Mouse (Mus musculus) gastrocnemius, postnatal 10 days (tissue): ENCODE measurements at regions not wholly inside any gene's neighbourhood (a gene's known extent, or its start where the extent isn't known, plus 50 kb on each side); places are given as distances from the start of the nearest gene placed in this dataset.

Source experiments
- DNase-seq: peaks from one replicate; pipeline ENCODE4 v3.0.0; 2021; ENCODE audit warnings: mixed read lengths

- no peak for DNase-seq
Measured at GRCm38 (mm10) chr10:92483592-92483991, 238.6 kb downstream of the Nedd1 start.

- no peak for DNase-seq
Measured at GRCm38 (mm10) chr10:92473282-92473681, 248.9 kb downstream of the Nedd1 start.

GRCm38 (mm10) chr10:92471111-92471510 is 251.1 kb downstream of the Nedd1 start:
- DNase-seq = no peak

- no peak for DNase-seq
Measured at GRCm38 (mm10) chr10:92455195-92455594, 267.0 kb downstream of the Nedd1 start.

- DNase-seq = no peak
Measured at GRCm38 (mm10) chr10:92453550-92453949, 268.7 kb downstream of the Nedd1 start.

GRCm38 (mm10) chr10:92445957-92446356 is 276.3 kb downstream of the Nedd1 start:
- DNase-seq = no peak

- no peak for DNase-seq
Measured at GRCm38 (mm10) chr10:92438621-92439394, 283.4 kb downstream of the Nedd1 start.

GRCm38 (mm10) chr10:92429256-92429655 is 293.0 kb downstream of the Nedd1 start:
- no peak for DNase-seq

GRCm38 (mm10) chr10:92428026-92428425 is 294.2 kb downstream of the Nedd1 start:
- no peak for DNase-seq

- DNase-seq = no peak
Measured at GRCm38 (mm10) chr10:92426443-92426842, 295.8 kb downstream of the Nedd1 start.

- no peak for DNase-seq
Measured at GRCm38 (mm10) chr10:92412737-92413136, 309.5 kb downstream of the Nedd1 start.

GRCm38 (mm10) chr10:92410813-92411325 is 311.4 kb downstream of the Nedd1 start:
- no peak for DNase-seq

GRCm38 (mm10) chr10:92404697-92405293 is 317.4 kb downstream of the Nedd1 start:
- no peak for DNase-seq

- DNase-seq = no peak
Measured at GRCm38 (mm10) chr10:92400587-92401090, 321.6 kb downstream of the Nedd1 start.

- no peak for DNase-seq
Measured at GRCm38 (mm10) chr10:92389176-92389732, 333.0 kb downstream of the Nedd1 start.

GRCm38 (mm10) chr10:92367126-92367525 is 355.1 kb downstream of the Nedd1 start:
- no peak for DNase-seq

GRCm38 (mm10) chr10:92356738-92357137 is 365.5 kb downstream of the Nedd1 start:
- no peak for DNase-seq

- no peak for DNase-seq
Measured at GRCm38 (mm10) chr10:92349043-92349442, 373.2 kb downstream of the Nedd1 start.

- DNase-seq = no peak
Measured at GRCm38 (mm10) chr10:92347960-92348675, 374.1 kb downstream of the Nedd1 start.

- DNase-seq = no peak
Measured at GRCm38 (mm10) chr10:92339671-92340070, 382.5 kb downstream of the Nedd1 start.

GRCm38 (mm10) chr10:92336949-92337348 is 385.3 kb downstream of the Nedd1 start:
- DNase-seq = no peak

- no peak for DNase-seq
Measured at GRCm38 (mm10) chr10:92336138-92336537, 386.1 kb downstream of the Nedd1 start.

- no peak for DNase-seq
Measured at GRCm38 (mm10) chr10:92335141-92335540, 387.1 kb downstream of the Nedd1 start.
